Mouse (Mus musculus) testis, adult 2 months (tissue): ENCODE data around the gene Msh4.

Experiments used
- CTCF ChIP-seq: fragments of 200-500 bp; IDR thresholded peaks from 2 replicates; pipeline ENCODE4 v1.5.1; 2012; ENCODE audit warnings: low read depth, mild to moderate bottlenecking, inconsistent platforms, low read length, moderate library complexity; ENCODE audit not compliant: control insufficient read depth, insufficient read depth, insufficient replicate concordance
- POLR2A ChIP-seq: fragments of 200-500 bp; IDR thresholded peaks from 2 replicates; pipeline ENCODE4 v1.6.1; 2012; ENCODE audit warnings: low read depth, mild to moderate bottlenecking, inconsistent platforms, low read length, moderate library complexity; ENCODE audit not compliant: control insufficient read depth

- TF ChIP-seq CTCF: no peak
- TF ChIP-seq POLR2A: no peak
Observed at GRCm38 (mm10) chr3:153858350-153859001, 47.5 kb downstream of the Msh4 start.
